Mouse (Mus musculus) midbrain, embryonic 12.5 days (tissue): ENCODE measurements around the gene Ino80b. TPM values are rescaled to one million over a fixed set of nuclear protein-coding genes. Genes with fewer than 3 reads are reported as not detected.
A peak's percentile ranks its signal among the peaks of the same experiment; 100 is the strongest.

ENCODE experiments used
- ATAC-seq: fragments of 200-750 bp; cut with Nextera tagmentation; 2 replicates; pipeline ENCODE4 v1.8.0; 2017; ENCODE audit warnings: low read depth, moderate TSS enrichment, moderate library complexity; ENCODE audit not compliant: low FRiP score
- H3K27ac ChIP-seq: fragments of 300-500 bp; sonication (generic); replicated peaks from 2 replicates; pipeline ENCODE4 v1.5.1; 2016; ENCODE audit warnings: mild to moderate bottlenecking
- H3K27me3 ChIP-seq: fragments of 300-500 bp; sonication (generic); 2 replicates; pipeline ENCODE4 v1.6.1; 2016; ENCODE audit warnings: mild to moderate bottlenecking
- H3K36me3 ChIP-seq: fragments of 300-500 bp; sonication (generic); 2 replicates; pipeline ENCODE4 v1.6.1; 2016
- H3K4me1 ChIP-seq: fragments of 300-500 bp; sonication (generic); 2 replicates; pipeline ENCODE4 v1.6.1; 2016
- H3K4me2 ChIP-seq: fragments of 300-500 bp; sonication (generic); replicated peaks from 2 replicates; pipeline ENCODE4 v1.6.1; 2016; ENCODE audit warnings: mild to moderate bottlenecking, moderate library complexity
- H3K4me3 ChIP-seq: fragments of 300-500 bp; sonication (generic); 2 replicates; pipeline ENCODE4 v1.5.1; 2016; ENCODE audit warnings: mild to moderate bottlenecking
- H3K9ac ChIP-seq: fragments of 300-500 bp; sonication (generic); replicated peaks from 2 replicates; pipeline ENCODE4 v1.6.1; 2016; ENCODE audit warnings: mild to moderate bottlenecking, moderate library complexity
- H3K9me3 ChIP-seq: fragments of 300-500 bp; sonication (generic); 2 replicates; pipeline ENCODE4 v1.6.1; 2016; ENCODE audit warnings: mild to moderate bottlenecking
- WGBS: fragments of 180-500 bp; shearing (Covaris S2); methylation state at CpG from one replicate; pipeline ENCODE4 v1.1.7; 2016; 5-methylcytosine and 5-hydroxymethylcytosine counted together
- polyA plus RNA-seq: library from polyadenylated mRNA; unstranded; fragments of >200 nt; fragmentation: Nextera tagmentation; extraction: Ambion mirVana; gene quantifications from 2 replicates; pipeline ENCODE4 v1.2.1, GENCODE M21; 2016

Ino80b gene
- polyA plus RNA-seq, 1 experiment from 2014 or later: 19.4 TPM

DNA sequence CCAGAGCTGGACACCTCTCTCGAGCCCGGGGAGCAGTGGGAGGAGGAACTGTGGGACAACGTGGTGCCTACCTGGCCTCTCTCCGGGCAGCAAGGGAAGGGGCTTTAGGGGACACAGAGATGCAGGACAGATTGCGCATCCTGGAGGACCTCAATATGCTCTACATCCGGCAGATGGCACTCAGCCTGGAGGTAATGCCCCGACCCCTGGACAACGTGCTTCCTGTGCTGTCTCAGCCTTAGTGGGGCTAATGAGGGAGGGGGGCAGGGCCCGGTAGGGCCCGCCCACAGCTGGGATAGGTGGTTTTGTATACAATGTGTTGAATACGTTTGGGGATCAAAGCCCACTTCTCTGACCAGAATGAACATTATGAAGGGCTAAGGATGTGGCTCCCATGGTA lies 12.8 kb upstream of the Ino80b start:
- H3K4me1 ChIP-seq: peaks cover 52% of the 10 kb centered on the region
- H3K36me3 ChIP-seq: no peaks in the 10 kb centered on the region
- H3K9me3 ChIP-seq: no peaks in the 10 kb centered on the region
- peak overlapping the region; percentile 78 for H3K4me2 ChIP-seq
- ATAC-seq: peak; percentile 38
- WGBS: 0% methylated on average over 11 of the region's 11 CpGs
- H3K4me3 ChIP-seq: peak overlapping the region; percentile 55
- peaks cover 48% of the 10 kb centered on the region for H3K27me3 ChIP-seq
- H3K9ac ChIP-seq: peak overlapping the region; percentile 85
- H3K27ac ChIP-seq: peak overlapping the region; percentile 97

DNA sequence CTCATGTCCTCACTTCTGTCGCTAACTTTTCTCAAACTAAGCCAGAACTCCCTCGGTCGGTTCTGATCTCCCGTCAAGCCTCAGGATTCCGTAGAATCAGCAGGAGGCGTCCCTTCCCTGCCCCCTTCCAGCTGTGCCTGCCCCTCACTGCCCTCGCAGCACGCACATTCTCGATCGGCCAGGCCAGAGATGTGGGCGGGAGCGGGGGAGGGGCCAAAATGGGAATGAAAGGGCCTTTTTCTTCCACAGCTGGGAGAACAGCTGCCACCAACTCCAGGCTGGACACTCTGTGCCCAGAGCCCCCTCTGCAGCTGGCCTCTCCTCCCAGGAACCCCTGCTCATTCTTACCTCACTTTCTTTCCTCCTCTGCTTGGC lies 12.3 kb upstream of the Ino80b start:
- H3K9me3 ChIP-seq: no peaks in the 10 kb centered on the region
- peak overlapping the region; percentile 55 for H3K4me3 ChIP-seq
- H3K27ac ChIP-seq: peak overlapping the region; percentile 97
- peak; percentile 71 for ATAC-seq
- 0% methylated on average over 12 of the region's 12 CpGs for WGBS
- peak overlapping the region; percentile 78 for H3K4me2 ChIP-seq
- H3K9ac ChIP-seq: peak overlapping the region; percentile 85
- peaks cover 45% of the 10 kb centered on the region for H3K27me3 ChIP-seq
- H3K36me3 ChIP-seq: no peaks in the 10 kb centered on the region
- H3K4me1 ChIP-seq: peaks cover 51% of the 10 kb centered on the region

- H3K4me3 ChIP-seq: peak overlapping the region; percentile 55
- H3K36me3 ChIP-seq: no peaks in the 10 kb centered on the region
- H3K27ac ChIP-seq: peak overlapping the region; percentile 97
- peak overlapping the region; percentile 78 for H3K4me2 ChIP-seq
- H3K9ac ChIP-seq: peak overlapping the region; percentile 85
- no peaks in the 10 kb centered on the region for H3K9me3 ChIP-seq
- peak; percentile 81 for ATAC-seq
- peaks cover 40% of the 10 kb centered on the region for H3K27me3 ChIP-seq
- WGBS: under 1% methylated on average over 26 of the region's 26 CpGs
- H3K4me1 ChIP-seq: peaks cover 46% of the 10 kb centered on the region
Measured at GRCm38 (mm10) chr6:83136881-83137575, 11.8 kb upstream of the Ino80b start.

GRCm38 (mm10) chr6:83136291-83136880 lies 11.2 kb upstream of the Ino80b start:
- H3K9ac ChIP-seq: peak overlapping the region; percentile 85
- peak overlapping the region; percentile 97 for H3K27ac ChIP-seq
- H3K36me3 ChIP-seq: no peaks in the 10 kb centered on the region
- peaks cover 36% of the 10 kb centered on the region for H3K27me3 ChIP-seq
- no peaks in the 10 kb centered on the region for H3K9me3 ChIP-seq
- H3K4me1 ChIP-seq: peaks cover 40% of the 10 kb centered on the region
- WGBS: 15% methylated on average over 5 of the region's 5 CpGs
- peak overlapping the region; percentile 55 for H3K4me3 ChIP-seq
- peak; percentile 4; the same call in 1 of the 2 replicates for ATAC-seq
- H3K4me2 ChIP-seq: peak overlapping the region; percentile 78

GRCm38 (mm10) chr6:83135571-83136161 lies 10.4 kb upstream of the Ino80b start:
- peak overlapping the region; percentile 78 for H3K4me2 ChIP-seq
- peaks cover 40% of the 10 kb centered on the region for H3K4me1 ChIP-seq
- ATAC-seq: no peak
- H3K36me3 ChIP-seq: no peaks in the 10 kb centered on the region
- no peak overlapping the region for H3K27ac ChIP-seq
- WGBS: 4% methylated on average over 34 of the region's 37 CpGs
- H3K4me3 ChIP-seq: peak overlapping the region; percentile 55
- H3K9me3 ChIP-seq: no peaks in the 10 kb centered on the region
- H3K9ac ChIP-seq: peak overlapping the region; percentile 85; the same call in 1 of the 2 replicates
- H3K27me3 ChIP-seq: peaks cover 31% of the 10 kb centered on the region

GRCm38 (mm10) chr6:83134951-83135513 lies 9.8 kb upstream of the Ino80b start, which contains the start of gene Rtkn:
Rtkn (plus strand) TSS chr6:83135463.
- H3K9ac ChIP-seq: peak within 1 kb of the TSS; percentile 85
- peak within 1 kb of the TSS; percentile 97 for H3K27ac ChIP-seq
- peak within 1 kb of the TSS; percentile 55 for H3K4me3 ChIP-seq
- H3K4me1 ChIP-seq: peaks cover 40% of the 10 kb centered on the region
- WGBS: 60% methylated on average over 7 of the region's 7 CpGs
- H3K4me2 ChIP-seq: peak within 1 kb of the TSS; percentile 78
- peaks cover 30% of the 10 kb centered on the region for H3K27me3 ChIP-seq
- H3K36me3 ChIP-seq: no peaks in the 10 kb centered on the region
- ATAC-seq: no peak
- H3K9me3 ChIP-seq: no peaks in the 10 kb centered on the region

DNA sequence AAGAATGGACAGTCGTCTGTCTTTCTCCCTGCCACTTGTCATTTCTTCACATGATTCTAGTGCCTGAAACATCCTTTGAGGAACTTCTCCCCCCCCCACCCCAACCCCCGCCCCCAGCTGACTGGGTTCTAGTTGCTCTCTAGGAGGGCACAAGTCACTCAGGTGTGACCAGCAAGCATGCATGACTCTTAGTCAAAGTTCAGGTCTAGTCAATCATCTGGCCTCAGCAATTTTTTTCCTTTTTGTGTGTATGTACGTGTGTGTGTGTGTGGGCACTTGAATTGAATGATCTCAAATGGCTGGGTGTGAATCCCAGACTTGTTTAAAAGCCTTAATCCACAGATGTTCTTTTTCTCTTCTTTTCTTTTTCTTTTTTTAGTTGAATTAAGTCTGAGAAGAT lies 9.0 kb upstream of the Ino80b start:
- Histone ChIP-seq H3K27me3 (peaks cover 30% of the 10 kb centered on the region), H3K9ac (no peak overlapping the region), H3K4me3 (no peak overlapping the region), H3K4me1 (peaks cover 37% of the 10 kb centered on the region), H3K9me3 (no peaks in the 10 kb centered on the region), H3K36me3 (no peaks in the 10 kb centered on the region), H3K4me2 (no peak overlapping the region), H3K27ac (no peak overlapping the region)
- ATAC-seq: no peak
- 79% methylated on average over 3 of the region's 3 CpGs for WGBS

DNA sequence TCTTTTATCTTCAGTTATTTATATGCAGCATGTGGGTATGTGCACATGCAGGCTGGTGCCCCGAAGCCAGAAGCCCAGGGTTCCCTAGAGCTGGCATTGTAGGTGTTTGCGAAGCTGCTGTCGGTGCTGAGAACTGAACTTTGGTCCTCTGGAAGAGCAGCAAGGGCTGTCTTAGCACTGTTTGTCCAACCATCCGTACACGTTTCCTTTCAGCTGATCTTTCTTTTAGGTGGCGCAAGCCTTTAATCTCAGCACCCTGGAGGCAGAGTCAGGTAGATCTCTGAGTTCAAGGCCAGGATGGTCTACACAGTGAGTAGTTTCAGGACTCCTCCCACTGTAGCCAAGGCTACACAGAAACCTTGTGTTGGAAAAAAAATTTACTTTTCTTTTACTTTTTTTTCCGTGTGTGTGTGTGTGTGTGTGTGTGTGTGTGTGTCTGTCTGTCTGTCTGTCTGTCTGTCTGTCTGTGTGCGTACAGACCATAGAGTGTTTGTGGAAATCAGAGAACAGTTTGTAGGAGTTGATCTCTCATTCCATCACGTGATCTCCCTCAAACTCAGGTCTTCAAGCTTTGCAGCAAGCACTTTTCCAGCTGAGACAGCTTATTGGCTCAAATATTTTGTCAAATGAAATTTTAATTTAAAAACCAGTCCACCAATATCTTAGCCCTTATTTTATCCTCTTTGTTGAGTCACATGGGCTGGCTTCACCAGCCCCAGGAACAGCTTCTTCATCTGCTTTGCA lies 7.1 kb upstream of the Ino80b start:
- 80% methylated on average over 9 of the region's 9 CpGs for WGBS
- H3K27ac ChIP-seq: no peak overlapping the region
- no peaks in the 10 kb centered on the region for H3K36me3 ChIP-seq
- peaks cover 30% of the 10 kb centered on the region for H3K27me3 ChIP-seq
- H3K9me3 ChIP-seq: no peaks in the 10 kb centered on the region
- no peak overlapping the region for H3K9ac ChIP-seq
- H3K4me3 ChIP-seq: no peak overlapping the region
- no peak for ATAC-seq
- peaks cover 21% of the 10 kb centered on the region for H3K4me1 ChIP-seq
- H3K4me2 ChIP-seq: no peak overlapping the region

DNA sequence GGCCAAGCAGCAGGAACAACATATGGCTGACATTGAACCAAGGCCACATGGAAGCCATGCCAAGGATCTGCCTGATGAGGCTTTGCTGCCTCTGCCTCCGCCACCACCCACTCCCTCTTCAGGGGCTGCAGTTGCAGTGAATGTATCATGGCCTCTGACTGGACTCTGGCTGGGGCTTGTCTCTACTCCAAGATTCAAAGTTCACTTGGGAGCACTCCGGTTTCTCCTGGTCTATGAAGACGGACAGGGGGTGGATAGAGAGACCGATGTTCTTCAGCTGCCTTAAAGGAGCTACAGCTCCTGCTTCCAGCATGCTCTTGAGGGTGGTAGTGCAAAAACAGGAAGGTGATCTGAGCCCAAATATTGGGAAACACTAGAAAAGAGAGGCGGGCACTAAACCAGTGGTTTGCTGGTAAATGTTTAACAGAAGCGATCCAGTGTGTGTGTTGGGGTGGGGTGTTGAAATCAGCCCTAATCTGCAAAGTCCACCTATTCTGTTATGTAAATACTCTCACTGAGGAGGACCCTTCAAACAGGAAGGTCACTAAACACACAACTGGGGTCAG lies 6.3 kb upstream of the Ino80b start:
- no peak overlapping the region for H3K9ac ChIP-seq
- H3K9me3 ChIP-seq: no peaks in the 10 kb centered on the region
- no peak for ATAC-seq
- peaks cover 29% of the 10 kb centered on the region for H3K27me3 ChIP-seq
- 89% methylated on average over 6 of the region's 6 CpGs for WGBS
- H3K4me3 ChIP-seq: no peak overlapping the region
- H3K4me1 ChIP-seq: peaks cover 13% of the 10 kb centered on the region
- no peaks in the 10 kb centered on the region for H3K36me3 ChIP-seq
- no peak overlapping the region for H3K27ac ChIP-seq
- H3K4me2 ChIP-seq: no peak overlapping the region

DNA sequence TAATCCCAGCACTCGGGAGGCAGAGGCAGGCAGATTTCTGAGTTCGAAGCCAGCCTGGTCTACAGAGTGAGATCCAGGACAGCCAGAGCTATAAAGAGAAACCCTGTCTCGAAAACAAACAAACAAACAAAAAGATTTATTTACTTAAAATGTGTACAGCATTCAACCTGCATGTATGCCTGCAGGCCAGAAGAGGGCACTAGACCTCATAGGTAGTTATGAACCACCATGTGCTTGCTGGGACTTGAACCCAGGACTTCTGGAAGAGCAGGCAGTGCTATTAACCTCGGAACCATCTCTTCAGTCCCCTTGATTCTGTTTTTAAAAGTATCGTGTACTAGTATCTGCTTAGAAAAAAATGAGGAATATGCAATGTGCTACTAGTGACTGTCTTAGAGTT lies 2.2 kb upstream of the Ino80b start:
- Histone ChIP-seq H3K9ac (no peak overlapping the region), H3K4me1 (peaks cover 26% of the 10 kb centered on the region), H3K36me3 (no peaks in the 10 kb centered on the region), H3K9me3 (no peaks in the 10 kb centered on the region), H3K4me2 (no peak overlapping the region), H3K27me3 (0 out of 2 replicates have a peak, but pooled peaks cover 5% of the 10 kb centered on the region), H3K4me3 (no peak overlapping the region), H3K27ac (no peak overlapping the region)
- ATAC-seq: no peak
- WGBS: 96% methylated on average over 5 of the region's 5 CpGs

- peaks cover 39% of the 10 kb centered on the region for H3K4me1 ChIP-seq
- 0% methylated on average over 30 of the region's 30 CpGs for WGBS
- H3K9ac ChIP-seq: peak overlapping the region; percentile 57
- peak overlapping the region; percentile 85 for H3K4me2 ChIP-seq
- H3K27ac ChIP-seq: peak overlapping the region; percentile 44; the same call in 1 of the 2 replicates
- H3K4me3 ChIP-seq: peak overlapping the region; percentile 64
- no peaks in the 10 kb centered on the region for H3K9me3 ChIP-seq
- no peaks in the 10 kb centered on the region for H3K27me3 ChIP-seq
- no peaks in the 10 kb centered on the region for H3K36me3 ChIP-seq
- ATAC-seq: no peak
Measured at GRCm38 (mm10) chr6:83124851-83125312, 349 bp downstream of the Ino80b start.
